Mouse (Mus musculus): ENCODE measurements around the gene Atn1. TPM values are rescaled to one million over a fixed set of nuclear protein-coding genes. Genes with fewer than 3 reads are reported as not detected.
A peak's percentile ranks its signal among the peaks of the same experiment; 100 is the strongest.

Atn1 gene
- polyA plus RNA-seq, 1 experiment from 2014 or later = 5.5 TPM

- DNase-seq (ENCODE audit: low spot score) = peak; percentile 72
- Histone ChIP-seq H3K4me1 (replicated peaks; ENCODE audit: control insufficient read depth, insufficient read depth, low read length) (peaks cover 37% of the 10 kb centered on the region), H3K36me3 (ENCODE audit: control insufficient read depth, insufficient read depth, low read length) (no peaks in the 10 kb centered on the region), H3K9ac (ENCODE audit: low read depth, low read length) (peak overlapping the region; percentile 35), H3K9me3 (ENCODE audit: control insufficient read depth, low read length) (no peaks in the 10 kb centered on the region), H3K27me3 (replicated peaks; ENCODE audit: control insufficient read depth, insufficient read depth, low read length) (peaks cover 30% of the 10 kb centered on the region), H3K27ac (ENCODE audit: low read depth, low read length) (no peak overlapping the region), H3K4me3 (ENCODE audit: low read depth, low read length) (no peak overlapping the region), H3K4me2 (peak overlapping the region; percentile 47)
- 4% methylated on average over 5 of the region's 5 CpGs for WGBS
- peak; percentile 40; the same call in 1 of the 2 replicates for ATAC-seq (replicated peaks; ENCODE audit: low FRiP score)
Measured at GRCm38 (mm10) chr6:124759259-124759658, 2.9 kb upstream of the Atn1 start.

DNA sequence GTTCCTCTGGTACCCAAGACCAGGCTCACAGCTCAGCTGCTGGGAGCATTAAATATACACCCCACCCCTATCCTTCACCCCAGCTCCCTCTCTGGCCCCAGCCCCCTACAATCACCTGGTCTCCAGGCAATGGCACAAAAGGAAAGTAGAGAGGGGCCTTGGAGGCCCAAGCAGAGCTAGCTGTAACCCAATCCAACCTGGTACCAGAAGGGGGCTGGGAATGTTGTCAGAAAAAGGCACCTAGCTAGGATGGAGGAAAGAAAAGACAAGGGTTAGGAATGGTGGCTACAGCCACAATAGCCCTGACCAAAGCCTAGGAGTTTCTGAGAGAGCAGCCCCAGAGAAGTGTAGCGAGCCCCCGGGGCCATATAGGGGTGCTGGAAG is 2.5 kb upstream of the Atn1 start:
- H3K27me3 ChIP-seq (replicated peaks; ENCODE audit: control insufficient read depth, insufficient read depth, low read length) = peaks cover 30% of the 10 kb centered on the region
- no peaks in the 10 kb centered on the region for H3K36me3 ChIP-seq (ENCODE audit: control insufficient read depth, insufficient read depth, low read length)
- no peaks in the 10 kb centered on the region for H3K9me3 ChIP-seq (ENCODE audit: control insufficient read depth, low read length)
- 61% methylated on average over 2 of the region's 2 CpGs for WGBS
- no peak for ATAC-seq (replicated peaks; ENCODE audit: low FRiP score)
- no peak overlapping the region for H3K4me3 ChIP-seq (ENCODE audit: low read depth, low read length)
- peak overlapping the region; percentile 35 for H3K9ac ChIP-seq (ENCODE audit: low read depth, low read length)
- H3K4me1 ChIP-seq (replicated peaks; ENCODE audit: control insufficient read depth, insufficient read depth, low read length) = peaks cover 37% of the 10 kb centered on the region
- H3K4me2 ChIP-seq = peak overlapping the region; percentile 47
- no peak overlapping the region for H3K27ac ChIP-seq (ENCODE audit: low read depth, low read length)
- no peak for DNase-seq (ENCODE audit: low spot score)

DNA sequence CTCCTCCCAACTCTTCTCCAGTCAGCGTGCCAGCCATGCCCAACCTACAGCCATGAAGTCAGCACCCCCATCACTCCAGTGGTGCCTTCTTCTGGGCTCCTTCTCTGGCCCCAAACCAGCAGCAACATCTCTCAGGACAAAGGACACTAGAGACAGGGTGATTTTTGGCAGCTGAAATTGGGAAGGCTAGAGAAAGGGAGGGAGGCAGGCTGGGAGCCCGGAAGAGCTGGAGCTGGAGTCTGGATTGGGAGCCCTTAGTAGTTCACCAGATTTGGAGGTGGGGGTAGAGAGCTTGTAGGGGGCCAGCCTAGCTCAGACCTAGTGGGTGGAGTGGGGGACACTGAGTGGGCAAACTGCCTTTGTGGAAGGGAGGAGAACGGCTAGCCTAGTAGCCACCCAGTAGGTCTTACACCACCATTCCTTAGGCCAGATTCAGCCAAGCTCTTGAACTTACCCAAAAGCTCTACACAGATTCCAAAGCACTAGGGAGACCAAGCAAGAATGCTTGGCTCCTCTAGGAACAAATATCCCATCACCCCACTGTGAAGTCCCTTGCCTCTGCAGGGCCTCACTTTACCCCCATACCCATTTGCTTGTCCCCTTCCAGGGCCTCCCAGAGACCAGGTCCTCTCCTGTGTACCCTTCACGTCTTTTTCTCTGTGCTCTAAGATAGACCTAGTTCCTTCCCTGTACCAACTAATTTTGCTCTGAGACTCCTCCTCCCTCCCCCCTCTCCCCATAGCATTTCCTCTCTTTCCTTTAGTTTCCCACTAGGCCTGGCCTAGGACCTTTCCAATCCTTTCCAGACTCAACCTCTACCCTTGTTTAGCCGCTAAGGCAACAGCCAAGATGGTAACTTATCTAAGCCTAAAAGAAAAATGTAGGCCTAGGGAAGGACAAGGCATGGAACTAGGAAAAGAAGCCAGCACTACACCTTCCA is 1.9 kb upstream of the Atn1 start:
- H3K4me3 ChIP-seq (ENCODE audit: low read depth, low read length) = peak overlapping the region; percentile 68
- ATAC-seq (replicated peaks; ENCODE audit: low FRiP score) (no peak), DNase-seq (ENCODE audit: low spot score) (no peak)
- WGBS = 49% methylated on average over 5 of the region's 5 CpGs
- no peaks in the 10 kb centered on the region for H3K9me3 ChIP-seq (ENCODE audit: control insufficient read depth, low read length)
- H3K27me3 ChIP-seq (replicated peaks; ENCODE audit: control insufficient read depth, insufficient read depth, low read length) = peaks cover 24% of the 10 kb centered on the region
- peak overlapping the region; percentile 73; the same call in 1 of the 2 replicates for H3K27ac ChIP-seq (ENCODE audit: low read depth, low read length)
- H3K9ac ChIP-seq (ENCODE audit: low read depth, low read length) = peak overlapping the region; percentile 72
- peak overlapping the region; percentile 68 for H3K4me2 ChIP-seq
- H3K36me3 ChIP-seq (ENCODE audit: control insufficient read depth, insufficient read depth, low read length) = no peaks in the 10 kb centered on the region
- H3K4me1 ChIP-seq (replicated peaks; ENCODE audit: control insufficient read depth, insufficient read depth, low read length) = peaks cover 37% of the 10 kb centered on the region

GRCm38 (mm10) chr6:124757351-124757880 is 1.1 kb upstream of the Atn1 start:
- ATAC-seq (replicated peaks; ENCODE audit: low FRiP score) = no peak
- no peaks in the 10 kb centered on the region for H3K36me3 ChIP-seq (ENCODE audit: control insufficient read depth, insufficient read depth, low read length)
- no peaks in the 10 kb centered on the region for H3K9me3 ChIP-seq (ENCODE audit: control insufficient read depth, low read length)
- no peak for DNase-seq (ENCODE audit: low spot score)
- 17% methylated on average over 5 of the region's 5 CpGs for WGBS
- H3K27me3 ChIP-seq (replicated peaks; ENCODE audit: control insufficient read depth, insufficient read depth, low read length) = peaks cover 21% of the 10 kb centered on the region
- H3K4me2 ChIP-seq = peak overlapping the region; percentile 68
- peak overlapping the region; percentile 72 for H3K9ac ChIP-seq (ENCODE audit: low read depth, low read length)
- peaks cover 37% of the 10 kb centered on the region for H3K4me1 ChIP-seq (replicated peaks; ENCODE audit: control insufficient read depth, insufficient read depth, low read length)
- H3K4me3 ChIP-seq (ENCODE audit: low read depth, low read length) = peak overlapping the region; percentile 68
- peak overlapping the region; percentile 73 for H3K27ac ChIP-seq (ENCODE audit: low read depth, low read length)

DNA sequence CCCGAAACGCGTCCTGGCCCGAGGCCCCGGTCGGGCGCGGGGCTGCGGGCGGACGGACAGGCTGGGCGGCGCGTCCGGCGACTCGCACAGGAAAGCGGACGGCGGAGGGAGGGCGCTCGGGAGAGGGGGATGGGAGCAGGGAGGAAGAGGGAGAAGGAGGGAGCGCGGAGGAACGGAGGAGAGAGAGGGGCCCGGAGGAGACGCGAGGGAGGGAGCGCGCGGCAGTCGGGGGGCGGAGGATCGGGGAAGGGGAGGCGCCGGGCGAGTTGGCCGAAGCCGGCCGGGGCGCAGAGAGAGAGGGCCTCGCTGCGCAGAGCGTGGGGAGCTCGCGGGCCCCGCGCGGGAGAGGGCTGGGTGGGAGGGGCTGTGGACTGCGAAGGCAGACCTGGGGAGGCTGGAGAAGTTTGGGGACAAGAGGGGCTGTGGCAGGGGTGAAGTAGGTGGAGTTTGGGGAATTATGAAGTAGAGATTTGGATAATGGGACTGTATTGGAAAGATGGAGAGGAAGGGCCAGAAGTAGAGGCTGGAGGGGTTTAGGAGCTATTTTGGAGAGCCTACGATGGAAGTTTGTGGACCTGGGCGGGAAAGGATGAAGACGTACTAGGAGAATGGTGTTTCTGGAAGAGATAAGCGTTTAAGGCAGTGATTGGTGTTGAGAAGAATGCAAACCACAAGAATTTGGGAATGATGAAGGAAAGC is 477 bp upstream of the Atn1 start:
- peaks cover 21% of the 10 kb centered on the region for H3K27me3 ChIP-seq (replicated peaks; ENCODE audit: control insufficient read depth, insufficient read depth, low read length)
- ATAC-seq (replicated peaks; ENCODE audit: low FRiP score) = peak; percentile 54
- no peaks in the 10 kb centered on the region for H3K36me3 ChIP-seq (ENCODE audit: control insufficient read depth, insufficient read depth, low read length)
- H3K4me3 ChIP-seq (ENCODE audit: low read depth, low read length) = peak overlapping the region; percentile 68
- DNase-seq (ENCODE audit: low spot score) = peak; percentile 80
- peak overlapping the region; percentile 72 for H3K9ac ChIP-seq (ENCODE audit: low read depth, low read length)
- H3K9me3 ChIP-seq (ENCODE audit: control insufficient read depth, low read length) = no peaks in the 10 kb centered on the region
- H3K27ac ChIP-seq (ENCODE audit: low read depth, low read length) = peak overlapping the region; percentile 73
- H3K4me1 ChIP-seq (replicated peaks; ENCODE audit: control insufficient read depth, insufficient read depth, low read length) = peaks cover 37% of the 10 kb centered on the region
- H3K4me2 ChIP-seq = peak overlapping the region; percentile 68
- 1% methylated on average over 52 of the region's 54 CpGs for WGBS

- H3K9ac ChIP-seq (ENCODE audit: low read depth, low read length) = peak overlapping the region; percentile 72
- H3K27me3 ChIP-seq (replicated peaks; ENCODE audit: control insufficient read depth, insufficient read depth, low read length) = peaks cover 16% of the 10 kb centered on the region
- H3K4me2 ChIP-seq = peak overlapping the region; percentile 68
- H3K36me3 ChIP-seq (ENCODE audit: control insufficient read depth, insufficient read depth, low read length) = no peaks in the 10 kb centered on the region
- WGBS = 12% methylated on average over 3 of the region's 3 CpGs
- DNase-seq (ENCODE audit: low spot score) (no peak), ATAC-seq (replicated peaks; ENCODE audit: low FRiP score) (no peak)
- H3K9me3 ChIP-seq (ENCODE audit: control insufficient read depth, low read length) = no peaks in the 10 kb centered on the region
- H3K27ac ChIP-seq (ENCODE audit: low read depth, low read length) = no peak overlapping the region; the same call in 1 of the 2 replicates
- H3K4me3 ChIP-seq (ENCODE audit: low read depth, low read length) = peak overlapping the region; percentile 68
- peaks cover 37% of the 10 kb centered on the region for H3K4me1 ChIP-seq (replicated peaks; ENCODE audit: control insufficient read depth, insufficient read depth, low read length)
Measured at GRCm38 (mm10) chr6:124755306-124755705, 1.0 kb downstream of the Atn1 start.

DNA sequence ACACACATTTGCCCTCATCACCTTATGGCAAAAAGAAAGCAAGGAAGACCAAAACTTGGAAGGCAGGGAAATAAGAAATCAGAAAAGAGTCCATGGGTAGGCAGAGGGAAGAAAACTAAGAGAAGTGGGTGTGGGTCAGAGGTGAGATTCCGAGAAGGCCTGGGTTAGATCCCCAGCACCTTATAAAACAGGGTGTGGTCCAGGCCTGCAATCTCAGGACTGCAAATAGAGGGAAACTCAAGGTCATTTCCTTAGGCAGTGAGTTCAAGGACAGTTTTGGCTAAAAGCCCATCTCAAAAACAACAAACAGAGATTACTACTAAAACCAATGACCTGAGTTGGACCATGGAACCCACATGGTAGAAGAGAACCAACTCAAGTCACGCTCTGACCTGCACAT is 2.5 kb downstream of the Atn1 start:
- no peak for ATAC-seq (replicated peaks; ENCODE audit: low FRiP score)
- 86% methylated on average over 2 of the region's 2 CpGs for WGBS
- Histone ChIP-seq H3K9me3 (ENCODE audit: control insufficient read depth, low read length) (no peaks in the 10 kb centered on the region), H3K4me3 (ENCODE audit: low read depth, low read length) (no peak overlapping the region), H3K9ac (ENCODE audit: low read depth, low read length) (no peak overlapping the region), H3K4me1 (replicated peaks; ENCODE audit: control insufficient read depth, insufficient read depth, low read length) (peaks cover 33% of the 10 kb centered on the region), H3K27ac (ENCODE audit: low read depth, low read length) (no peak overlapping the region), H3K36me3 (ENCODE audit: control insufficient read depth, insufficient read depth, low read length) (no peaks in the 10 kb centered on the region), H3K27me3 (replicated peaks; ENCODE audit: control insufficient read depth, insufficient read depth, low read length) (peaks cover 10% of the 10 kb centered on the region), H3K4me2 (no peak overlapping the region)
- DNase-seq (ENCODE audit: low spot score) = no peak

DNA sequence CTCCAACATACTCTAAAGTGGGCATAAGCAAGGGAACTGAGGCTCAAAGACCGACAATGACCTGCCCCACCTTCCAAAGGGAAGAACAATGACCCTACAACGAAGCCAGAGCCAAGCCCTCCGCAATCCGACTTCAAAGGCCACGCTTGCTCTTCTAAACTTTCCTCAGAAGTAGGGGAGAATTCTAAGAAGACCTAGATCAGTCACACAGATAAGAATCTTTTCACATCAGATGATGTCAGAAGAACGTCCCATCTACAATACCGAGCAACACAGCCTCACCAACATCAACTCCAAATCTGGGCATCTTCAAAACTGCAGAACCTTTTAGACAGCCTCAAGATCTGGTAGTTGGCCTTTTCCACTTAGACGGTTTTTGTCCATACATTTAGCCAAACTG is 5.9 kb downstream of the Atn1 start:
- WGBS = 79% methylated on average over 8 of the region's 8 CpGs
- Histone ChIP-seq H3K9ac (ENCODE audit: low read depth, low read length) (no peak overlapping the region), H3K4me3 (ENCODE audit: low read depth, low read length) (no peak overlapping the region), H3K4me2 (no peak overlapping the region), H3K36me3 (ENCODE audit: control insufficient read depth, insufficient read depth, low read length) (peaks cover 2% of the 10 kb centered on the region; the same call in 1 of the 2 replicates), H3K9me3 (ENCODE audit: control insufficient read depth, low read length) (no peaks in the 10 kb centered on the region), H3K27ac (ENCODE audit: low read depth, low read length) (no peak overlapping the region), H3K27me3 (replicated peaks; ENCODE audit: control insufficient read depth, insufficient read depth, low read length) (no peaks in the 10 kb centered on the region; the same call in 1 of the 2 replicates), H3K4me1 (replicated peaks; ENCODE audit: control insufficient read depth, insufficient read depth, low read length) (peaks cover 15% of the 10 kb centered on the region; the same call in 1 of the 2 replicates)
- DNase-seq (ENCODE audit: low spot score) (no peak), ATAC-seq (replicated peaks; ENCODE audit: low FRiP score) (no peak)
